13 mouse cellular contexts compared by ENCODE assay signal in the genomic region with DNA sequence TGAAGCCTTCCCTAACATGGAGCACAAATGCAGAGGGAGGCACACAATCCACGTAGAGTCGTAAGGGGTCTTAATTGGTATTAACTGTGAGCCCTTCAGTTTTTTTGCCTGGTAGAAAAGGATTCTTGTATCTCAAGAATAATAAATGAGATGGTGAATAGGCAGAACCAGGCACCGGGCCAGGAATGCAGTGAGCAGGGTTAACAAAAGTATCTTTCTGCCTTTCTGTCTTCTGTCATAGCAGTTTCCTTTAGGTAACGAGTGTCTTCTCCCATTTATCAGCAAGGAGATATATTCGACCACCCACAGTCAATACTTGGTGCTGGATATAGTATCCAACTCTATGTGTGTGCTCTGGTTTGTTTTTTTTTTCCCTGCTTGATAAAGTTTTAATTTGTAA. TPM values are rescaled to one million over a fixed set of nuclear protein-coding genes. Genes with fewer than 3 reads are reported as not detected.
DNase-seq lines count a peak whose midpoint lies in the region; ATAC-seq and TF ChIP-seq lines count a peak whose summit lies in the region.
"Had no signal": no experiment of that assay in that cellular context is flagged by ENCODE, and none has a peak within 500 bp of the region (broad histone marks: within the 10 kb centered on the region; RNA-seq: fewer than 3 reads in every experiment).

No protein-coding gene starts in this region.

- TF ChIP-seq CTCF in lung, embryonic 14.5 days (IDR thresholded peaks at IDR 0.05; ENCODE audit: low read depth): no peak
- TF ChIP-seq CTCF in forebrain, postnatal 0 days (IDR thresholded peaks at IDR 0.05; ENCODE audit: low read depth): no peak

- no peak overlapping the region for H3K4me3 ChIP-seq in heart, embryonic 16.5 days (ENCODE audit: low read length)
- no peak overlapping the region for H3K4me3 ChIP-seq in lung, embryonic 14.5 days (ENCODE audit: low read depth, low read length)
- H3K4me3 ChIP-seq in forebrain, postnatal 0 days (ENCODE audit: low read depth, low read length): no peak overlapping the region
- H3K4me3 ChIP-seq: embryonic facial prominence, embryonic 12.5 days; limb, embryonic 12.5 days had no signal

- no peak for ATAC-seq in heart, embryonic 16.5 days (replicated peaks; ENCODE audit: extremely low read depth, insufficient read depth, low FRiP score)
- no peak for ATAC-seq in lung, embryonic 14.5 days (ENCODE audit: insufficient read depth)
- ATAC-seq in forebrain, postnatal 0 days: no peak

- no peak overlapping the region for H3K9ac ChIP-seq in heart, embryonic 16.5 days (ENCODE audit: low read length)
- H3K9ac ChIP-seq in lung, embryonic 14.5 days: no peak overlapping the region
- no peak overlapping the region for H3K9ac ChIP-seq in forebrain, postnatal 0 days
- H3K9ac ChIP-seq: embryonic facial prominence, embryonic 12.5 days; limb, embryonic 12.5 days had no signal

- H3K4me1 ChIP-seq in heart, embryonic 16.5 days (ENCODE audit: control insufficient read depth, insufficient read depth, low read length): peaks cover 24% of the 10 kb centered on the region
- H3K4me1 ChIP-seq in lung, embryonic 14.5 days (ENCODE audit: insufficient read depth): peaks cover 19% of the 10 kb centered on the region
- peaks cover 10% of the 10 kb centered on the region for H3K4me1 ChIP-seq in forebrain, postnatal 0 days (ENCODE audit: insufficient read depth)

- WGBS in heart, embryonic 16.5 days: 55% methylated on average over 5 of the region's 5 CpGs
- WGBS in lung, embryonic 14.5 days: 28% methylated on average over 5 of the region's 5 CpGs
- WGBS in forebrain, postnatal 0 days: 16% methylated on average over 5 of the region's 5 CpGs

- intact Hi-C loops in heart, postnatal 10 days (cut with DNase I): loop anchor here (2.0 kb wide), 1 partner anchor 13 kb away; no protein-coding TSS in a partner anchor

- no peak for DNase-seq in heart, postnatal 10 days
- peak; percentile 69 for DNase-seq in lung, embryonic 14.5 days
- DNase-seq in lung, postnatal 14 days: no peak
- DNase-seq in NIH3T3 (ENCODE audit: low read depth): peak; percentile 60
- no peak for DNase-seq in forebrain, postnatal 0 days
- no peak for DNase-seq in frontal cortex, adult 2 months (ENCODE audit: extremely low spot score in 1 of 2, low spot score in 1 of 2)
- DNase-seq: cerebellum, adult 11-12 months; heart, postnatal 14 days; thymus, adult 2 months had no signal

- H3K27me3 ChIP-seq in heart, embryonic 16.5 days (ENCODE audit: control insufficient read depth, insufficient read depth, low read length): no peaks in the 10 kb centered on the region
- H3K27me3 ChIP-seq in lung, embryonic 14.5 days (ENCODE audit: insufficient read depth, low read length): no peaks in the 10 kb centered on the region
- no peaks in the 10 kb centered on the region for H3K27me3 ChIP-seq in forebrain, postnatal 0 days (ENCODE audit: insufficient read depth, low read length)
- H3K27me3 ChIP-seq: embryonic facial prominence, embryonic 12.5 days; limb, embryonic 12.5 days had no signal

- H3K27ac ChIP-seq in heart, embryonic 16.5 days (ENCODE audit: low read length): peak overlapping the region; percentile 14; the same call in 1 of the 2 replicates
- H3K27ac ChIP-seq in lung, embryonic 14.5 days (ENCODE audit: low read depth): peak overlapping the region; percentile 98
- H3K27ac ChIP-seq in forebrain, postnatal 0 days (ENCODE audit: low read depth, low read length): no peak overlapping the region
- H3K27ac ChIP-seq: limb, embryonic 12.5 days had no signal

- no peak overlapping the region for H3K4me2 ChIP-seq in heart, embryonic 16.5 days (ENCODE audit: low read depth, low read length)
- peak overlapping the region; percentile 63; the same call in 1 of the 2 replicates for H3K4me2 ChIP-seq in lung, embryonic 14.5 days
- 0 out of 2 replicates have a peak overlapping the region, but pooled peaks have one; percentile 38 for H3K4me2 ChIP-seq in forebrain, postnatal 0 days (ENCODE audit: low read depth)
- H3K4me2 ChIP-seq: embryonic facial prominence, embryonic 12.5 days; limb, embryonic 12.5 days had no signal

- no peaks in the 10 kb centered on the region for H3K9me3 ChIP-seq in heart, embryonic 16.5 days (replicated peaks; ENCODE audit: control insufficient read depth, low read length)
- no peaks in the 10 kb centered on the region for H3K9me3 ChIP-seq in lung, embryonic 14.5 days (ENCODE audit: low read depth, low read length)
- H3K9me3 ChIP-seq in forebrain, postnatal 0 days (ENCODE audit: low read length): no peaks in the 10 kb centered on the region
- H3K9me3 ChIP-seq: embryonic facial prominence, embryonic 12.5 days; limb, embryonic 12.5 days had no signal

- no peaks in the 10 kb centered on the region for H3K36me3 ChIP-seq in heart, embryonic 16.5 days (ENCODE audit: control insufficient read depth, insufficient read depth)
- H3K36me3 ChIP-seq in lung, embryonic 14.5 days (ENCODE audit: insufficient read depth): no peaks in the 10 kb centered on the region
- H3K36me3 ChIP-seq in forebrain, postnatal 0 days (ENCODE audit: insufficient read depth): no peaks in the 10 kb centered on the region
- H3K36me3 ChIP-seq: embryonic facial prominence, embryonic 12.5 days; limb, embryonic 12.5 days had no signal

RNA-seq across cellular contexts. Expression of a gene that starts 40.1 kb away (rescaled TPM):
- 0.46 and 0.74 TPM in 2 replicates for polyA plus RNA-seq in heart, embryonic 16.5 days (2015; fragmentation: Nextera tagmentation; extraction: Ambion mirVana)
- not detected for total RNA-seq in heart, postnatal 10 days (2021)
- polyA plus RNA-seq in lung, embryonic 14.5 days (2014; fragmentation: Nextera tagmentation; extraction: Ambion mirVana): 0.83 and 1.8 TPM in 2 replicates
- 0.67 and 0.85 TPM in 2 replicates for total RNA-seq in forebrain, postnatal 0 days (2014; rRNA removed)
- 0.93 and 2.6 TPM in 2 replicates for polyA plus RNA-seq in forebrain, postnatal 0 days (2015; fragmentation: Nextera tagmentation; extraction: Ambion mirVana)
- polyA plus RNA-seq in frontal cortex, adult 2 months (2012; rRNA removed): 0.80 and 1.5 TPM in 2 replicates
- total RNA-seq: heart, postnatal 14 days had no signal
- polyA plus RNA-seq: macrophage; thymus, adult 2 months had no signal

RNA-seq across cellular contexts. Expression of a gene that starts 40.3 kb away (rescaled TPM):
- polyA plus RNA-seq in heart, embryonic 16.5 days (2015; fragmentation: Nextera tagmentation; extraction: Ambion mirVana): 2.3 and 2.5 TPM in 2 replicates
- 1 to 10 TPM; 5.1 to 6.7 TPM for total RNA-seq in heart, postnatal 10 days (2021)
- polyA plus RNA-seq in lung, embryonic 14.5 days (2014; fragmentation: Nextera tagmentation; extraction: Ambion mirVana): 5.2 and 5.3 TPM in 2 replicates
- 17.0 and 36.6 TPM in 2 replicates for total RNA-seq in forebrain, postnatal 0 days (2014; rRNA removed)
- 2.7 and 4.0 TPM in 2 replicates for polyA plus RNA-seq in forebrain, postnatal 0 days (2015; fragmentation: Nextera tagmentation; extraction: Ambion mirVana)
- 12.0 and 13.3 TPM in 2 replicates for polyA plus RNA-seq in frontal cortex, adult 2 months (2012; rRNA removed)

Comparison
In these comparisons a context has a peak if more than half of its experiments do, and no peak if none do; other contexts are left out.
1. DNase-seq: peak in lung, embryonic 14.5 days (single experiment) and NIH3T3 (single experiment); none in heart, postnatal 10 days (0 of 2), lung, postnatal 14 days (single experiment), forebrain, postnatal 0 days (single experiment) and frontal cortex, adult 2 months (0 of 2).